Mouse (Mus musculus) layer of hippocampus, adult 2 months (tissue): ENCODE measurements around the gene Als2. TPM values are rescaled to one million over a fixed set of nuclear protein-coding genes. Genes with fewer than 3 reads are reported as not detected.

Experiments used
- DNase-seq, 2 experiments: peaks; one replicate each; pipeline ENCODE4 v3.0.0; 2022; ENCODE audit warnings: low spot score in 2 of 2
- H3K27ac ChIP-seq: fragments of 200-600 bp; 2 replicates; pipeline ENCODE4 v1.8.1; 2022
- H3K4me3 ChIP-seq: fragments of 200-600 bp; 2 replicates; pipeline ENCODE4 v1.8.1; 2022; ENCODE audit warnings: mild to moderate bottlenecking
- CTCF ChIP-seq: fragments of 200-600 bp; conservative IDR thresholded peaks from 2 replicates; pipeline ENCODE4 v1.8.1; 2022; ENCODE audit warnings: antibody characterized with exemption, mild to moderate bottlenecking, moderate library complexity
- total RNA-seq, 2 experiments: library from RNA; stranded (reverse); gene quantifications; 2 replicates each; pipeline ENCODE4 v1.2.3; 2021

The Als2 gene
- total RNA-seq, 2 experiments from 2014 or later: 50.0 to 51.8 TPM

GRCm38 (mm10) chr1:59169586-59169985 is 67.4 kb downstream of the Als2 start:
- no peak for TF ChIP-seq CTCF
- H3K4me3 ChIP-seq: no peak overlapping the region
- no peak overlapping the region for H3K27ac ChIP-seq
- no peak for DNase-seq

GRCm38 (mm10) chr1:59168556-59168955 is 68.5 kb downstream of the Als2 start:
- DNase-seq: no peak
- no peak overlapping the region for H3K27ac ChIP-seq
- TF ChIP-seq CTCF: no peak

GRCm38 (mm10) chr1:59167654-59168425 is 69.2 kb downstream of the Als2 start:
- DNase-seq: no peak
- H3K27ac ChIP-seq: no peak overlapping the region
- no peak overlapping the region for H3K4me3 ChIP-seq
- TF ChIP-seq CTCF: no peak

More at GRCm38 (mm10) chr1:59168556-59168955, 68.5 kb downstream of the Als2 start:
- no peak overlapping the region for H3K4me3 ChIP-seq

GRCm38 (mm10) chr1:59166232-59166905 is 70.7 kb downstream of the Als2 start:
- no peak for TF ChIP-seq CTCF
- Histone ChIP-seq H3K27ac (no peak overlapping the region), H3K4me3 (no peak overlapping the region)
- no peak for DNase-seq

GRCm38 (mm10) chr1:59163918-59164317 is 73.1 kb downstream of the Als2 start:
- no peak for DNase-seq
- Histone ChIP-seq H3K4me3 (no peak overlapping the region), H3K27ac (peak overlapping the region; percentile 79)
- TF ChIP-seq CTCF: no peak

GRCm38 (mm10) chr1:59163030-59163461 is 74.0 kb downstream of the Als2 start, which contains the start of gene Mpp4:
Gene Mpp4, minus strand, starts transcription at chr1:59163389.
- peak; percentile 70 to 80 for DNase-seq
- peak within 1 kb of the TSS; percentile 79 for H3K27ac ChIP-seq
- no peak within 1 kb of the TSS for H3K4me3 ChIP-seq
- no peak for TF ChIP-seq CTCF

GRCm38 (mm10) chr1:59162309-59163024 is 74.6 kb downstream of the Als2 start:
- DNase-seq: no peak
- no peak for TF ChIP-seq CTCF
- Histone ChIP-seq H3K4me3 (no peak overlapping the region), H3K27ac (peak overlapping the region; percentile 79)

- Histone ChIP-seq H3K27ac (no peak overlapping the region), H3K4me3 (no peak overlapping the region)
- no peak for DNase-seq
- TF ChIP-seq CTCF: no peak
These were observed 75.6 kb downstream of the Als2 start for GRCm38 (mm10) chr1:59161396-59161795.

- no peak overlapping the region for H3K27ac ChIP-seq
- no peak for TF ChIP-seq CTCF
- no peak overlapping the region for H3K4me3 ChIP-seq
- no peak for DNase-seq
These were observed 76.2 kb downstream of the Als2 start for GRCm38 (mm10) chr1:59160871-59161270.

- H3K27ac ChIP-seq: no peak overlapping the region
- TF ChIP-seq CTCF: no peak
These were observed 77.9 kb downstream of the Als2 start for GRCm38 (mm10) chr1:59159136-59159535.

GRCm38 (mm10) chr1:59158498-59158897 is 78.5 kb downstream of the Als2 start:
- no peak for DNase-seq
- Histone ChIP-seq H3K4me3 (no peak overlapping the region), H3K27ac (no peak overlapping the region)
- TF ChIP-seq CTCF: no peak

More at GRCm38 (mm10) chr1:59159136-59159535, 77.9 kb downstream of the Als2 start:
- H3K4me3 ChIP-seq: no peak overlapping the region
- no peak for DNase-seq

GRCm38 (mm10) chr1:59157846-59158245 is 79.2 kb downstream of the Als2 start:
- Histone ChIP-seq H3K27ac (no peak overlapping the region), H3K4me3 (no peak overlapping the region)
- TF ChIP-seq CTCF: no peak
- DNase-seq: no peak

- Histone ChIP-seq H3K4me3 (no peak overlapping the region), H3K27ac (no peak overlapping the region)
- no peak for TF ChIP-seq CTCF
- DNase-seq: no peak
These were observed 84.7 kb downstream of the Als2 start for GRCm38 (mm10) chr1:59152346-59152745.
